Mouse (Mus musculus) urinary bladder, adult 2 months (tissue): Measurements from ENCODE around the gene Olfr1218. TPM values are rescaled to one million over a fixed set of nuclear protein-coding genes. Genes with fewer than 3 reads are reported as not detected.
"Not testable (repeated sequence)": the region's sequence is repeated elsewhere in the genome, so short reads cannot be mapped to it uniquely, and the experiment has no call there.

Source experiments
- DNase-seq: peaks from one replicate; pipeline ENCODE4 v3.0.0; 2022; ENCODE audit warnings: low spot score
- polyA plus RNA-seq: library from polyadenylated mRNA; depleted of rRNA; stranded (reverse); fragments of >200 nt; gene quantifications from 2 replicates; pipeline ENCODE4 v1.2.3, GENCODE M21; 2012; rRNA removed

The Olfr1218 gene
- not detected in 2 replicates for polyA plus RNA-seq

DNA sequence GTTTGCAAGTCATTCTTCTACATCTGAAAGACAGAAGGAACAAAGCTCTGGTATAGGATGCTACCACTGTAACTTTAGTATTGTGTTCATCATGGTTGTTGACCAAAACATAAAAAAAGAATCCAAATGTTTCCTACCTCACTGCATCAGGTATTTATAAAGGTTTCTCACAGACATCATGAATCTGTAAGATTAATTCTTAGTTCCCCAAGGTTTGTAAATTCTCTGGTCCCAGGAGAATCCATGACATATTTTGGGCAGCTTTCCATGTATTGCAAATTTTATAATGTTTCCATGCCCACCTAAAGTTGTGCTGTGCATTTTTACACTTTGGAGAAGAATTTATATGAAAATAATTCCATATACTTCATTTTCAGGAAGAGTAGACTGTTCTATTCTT, at the start of gene Olfr1218:
Olfr1218 (minus strand) TSS at position 101 of the 400 bp plus-strand sequence.
- DNase-seq = no peak

DNA sequence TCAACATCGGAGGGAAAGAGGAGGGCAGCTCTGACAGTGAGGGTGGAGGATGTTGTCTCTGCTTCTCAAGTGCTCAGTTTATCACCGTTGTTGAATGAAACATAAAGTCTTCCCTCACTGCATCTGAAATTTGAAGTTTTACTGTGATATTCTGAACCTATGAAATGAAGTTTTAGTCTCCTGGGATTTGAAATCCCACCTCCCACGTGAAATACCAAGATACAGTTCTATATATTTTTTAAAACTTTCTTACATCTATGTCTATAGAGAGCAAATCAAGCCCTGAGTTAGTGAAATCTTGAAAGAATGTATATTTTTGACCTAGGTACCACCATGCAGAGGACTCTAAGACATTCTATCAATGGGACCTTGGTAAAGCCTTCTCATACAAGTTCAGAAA, 45.7 kb upstream of the Olfr1218 start, which contains the start of gene Olfr1220:
Olfr1220 (minus strand) TSS at position 101 of the 400 bp plus-strand sequence.
- no peak for DNase-seq

DNA sequence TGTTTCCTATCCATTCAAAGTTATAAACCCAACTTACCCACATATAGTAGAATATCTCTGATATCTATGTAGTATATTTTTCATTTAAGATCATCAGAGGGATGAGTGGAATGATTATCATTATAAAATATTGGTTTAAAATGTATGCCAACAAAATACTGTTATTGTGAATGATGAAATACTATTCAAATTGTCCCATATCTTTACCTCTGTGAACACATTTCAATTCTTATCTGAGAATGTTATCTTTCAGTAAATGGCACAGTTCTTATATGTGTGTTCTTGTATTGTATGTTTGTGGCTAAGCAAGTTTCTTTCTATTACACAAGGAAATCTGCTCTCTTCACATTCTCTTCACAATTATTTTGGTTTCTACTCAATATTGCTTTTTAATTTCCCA, 44.7 kb upstream of the Olfr1218 start:
- DNase-seq = no peak

DNA sequence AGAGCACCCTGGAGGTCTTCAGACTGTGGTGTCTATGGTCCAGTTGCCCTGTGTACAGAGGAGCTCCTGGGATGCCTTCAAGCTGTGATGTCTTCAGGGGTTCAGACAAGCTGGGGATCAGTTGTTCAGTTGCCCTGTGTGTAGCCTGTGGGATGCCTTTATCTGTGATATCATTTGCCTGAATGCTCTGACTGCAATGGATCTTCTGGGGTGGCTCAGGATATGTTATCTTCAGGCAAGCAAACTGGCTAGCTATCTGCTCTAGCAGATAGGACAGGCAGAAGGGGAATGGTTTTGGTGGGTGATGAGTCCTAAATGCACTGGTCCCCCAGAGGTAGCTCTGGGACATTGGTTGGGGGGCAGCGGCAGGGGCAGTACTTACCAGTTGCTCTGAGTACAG, 32.9 kb upstream of the Olfr1218 start:
- no peak for DNase-seq

DNA sequence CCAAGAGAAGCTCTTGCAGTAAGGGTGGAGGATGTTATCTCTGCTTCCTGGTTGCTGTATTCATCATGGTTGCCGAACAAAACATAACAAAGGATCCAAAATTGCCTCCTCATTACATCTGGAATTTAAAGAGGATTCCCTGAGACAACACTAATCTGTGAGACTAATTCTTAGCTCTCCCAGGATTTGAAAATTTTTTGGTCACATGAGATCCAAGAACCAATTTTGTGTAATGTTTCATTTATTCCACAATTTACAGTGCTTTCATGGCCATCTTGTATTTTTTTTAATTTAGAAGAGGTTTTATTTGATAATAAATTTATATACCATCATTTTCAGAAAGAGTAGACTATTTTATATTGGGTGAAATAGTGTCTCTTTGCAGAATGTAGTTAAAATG, 22.4 kb upstream of the Olfr1218 start, which contains the start of gene Olfr1219:
Olfr1219 (minus strand) TSS at position 101 of the 400 bp plus-strand sequence.
- no peak for DNase-seq

DNA sequence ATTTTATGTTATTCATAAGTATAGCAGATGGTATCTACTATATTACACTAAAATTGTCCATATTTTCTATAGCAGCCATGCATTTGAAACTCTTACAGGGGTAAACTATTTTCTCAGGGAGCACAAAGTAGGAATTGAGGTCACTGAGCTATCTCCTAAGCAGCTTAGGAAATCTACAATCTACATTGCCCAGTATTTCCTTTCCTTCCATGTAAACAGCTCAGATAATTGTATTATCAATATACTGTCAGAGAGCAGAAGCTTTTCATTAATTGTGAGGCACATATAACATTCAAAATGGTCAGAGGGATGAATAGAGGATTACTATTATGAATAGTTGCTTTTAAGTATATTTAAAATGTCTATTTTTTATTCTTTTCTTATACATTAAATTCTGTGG, 20.5 kb upstream of the Olfr1218 start:
- DNase-seq = no peak

DNA sequence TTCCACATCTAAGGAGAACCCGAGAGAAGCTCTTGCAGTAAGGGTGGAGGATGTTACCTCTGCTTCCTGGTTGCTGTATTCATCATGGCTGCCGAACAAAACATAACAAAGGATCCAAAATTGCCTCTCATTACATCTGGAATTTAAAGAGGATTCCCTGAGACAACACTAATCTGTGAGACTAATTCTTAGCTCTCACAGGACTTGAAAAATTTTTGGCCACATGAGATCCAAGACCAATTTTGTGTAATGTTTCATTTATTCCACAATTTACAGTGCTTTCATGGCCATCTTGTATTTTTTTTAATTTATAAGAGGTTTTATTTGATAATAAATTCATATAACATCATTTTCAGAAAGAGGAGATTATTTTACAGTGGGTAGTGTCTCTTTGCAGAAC, 29.0 kb downstream of the Olfr1218 start, which contains the start of gene Olfr1217:
Olfr1217 (minus strand) TSS at position 101 of the 400 bp plus-strand sequence.
- DNase-seq = no peak

DNA sequence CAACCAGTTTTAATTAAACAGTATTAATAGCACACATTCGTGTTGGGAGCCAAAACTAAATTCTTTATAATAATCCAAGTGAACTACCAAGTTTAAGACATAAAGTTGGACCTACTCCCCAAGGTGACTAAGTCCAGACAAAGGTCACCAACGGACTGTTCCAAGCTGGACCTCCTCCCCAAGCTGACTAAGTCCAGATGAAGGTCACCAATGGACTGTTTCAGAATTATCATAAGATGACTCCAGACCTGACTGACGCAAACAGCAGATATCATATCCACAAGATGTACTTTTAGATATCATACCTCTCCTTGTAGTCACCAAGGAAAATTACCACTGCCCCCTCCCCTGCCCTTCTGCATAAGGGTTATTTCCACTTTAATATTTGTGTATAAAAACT, 39.6 kb downstream of the Olfr1218 start:
- DNase-seq = not testable (repeated sequence)

DNA sequence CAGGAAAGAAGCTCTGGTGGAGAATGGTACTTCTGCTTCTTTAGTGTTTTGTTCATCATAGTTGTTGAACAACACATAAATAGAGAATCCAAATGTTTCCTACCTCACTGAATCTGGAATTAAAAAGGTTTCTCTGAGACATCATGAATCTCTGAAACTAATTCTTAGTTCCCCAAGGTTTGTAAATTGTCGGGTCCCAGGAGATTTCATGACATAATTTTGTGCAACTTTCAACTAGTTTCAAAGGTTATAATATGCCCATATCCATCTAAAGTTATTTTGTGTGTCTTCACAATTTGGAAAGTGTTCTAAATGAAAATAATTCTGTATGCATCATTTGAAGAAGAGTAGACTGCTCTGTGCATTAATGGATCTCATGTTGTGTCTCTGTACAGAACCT, 42.7 kb downstream of the Olfr1218 start, which contains the start of gene Olfr1216:
Olfr1216 (minus strand) TSS at position 101 of the 400 bp plus-strand sequence.
- no peak for DNase-seq

DNA sequence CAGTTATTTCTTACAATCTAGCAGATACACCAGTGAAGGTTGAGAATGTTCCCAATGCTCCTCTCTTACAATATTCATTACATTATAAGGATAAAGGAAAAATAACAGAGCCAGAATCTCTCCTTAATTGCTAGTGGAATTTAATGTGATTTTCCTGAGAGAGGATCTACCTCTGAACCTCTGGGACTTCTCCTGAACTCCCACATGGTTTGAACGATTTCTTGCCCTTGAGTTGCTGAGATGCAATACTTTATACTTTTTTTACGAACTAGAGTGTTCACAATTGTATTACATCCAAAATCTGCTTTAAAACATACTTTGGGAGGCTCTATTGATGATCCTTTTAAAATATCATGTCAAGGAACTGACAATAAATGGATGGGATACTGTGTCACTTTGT, 54.1 kb downstream of the Olfr1218 start, which contains the start of gene Olfr1215:
Olfr1215 (minus strand) TSS at position 101 of the 400 bp plus-strand sequence.
- DNase-seq = no peak

Other genes with a start within 250 kb of the Olfr1218 start
- gene Olfr1202, start 246.7 kb downstream of the Olfr1218 start, polyA plus RNA-seq = not detected in 2 replicates
- not detected in 2 replicates for gene Olfr1205, start 231.4 kb downstream of the Olfr1218 start, polyA plus RNA-seq
- gene Olfr1204, start 211.9 kb downstream of the Olfr1218 start, polyA plus RNA-seq = not detected in 2 replicates
- gene Olfr1206, start 198.0 kb downstream of the Olfr1218 start, polyA plus RNA-seq = not detected in 2 replicates
- not detected in 2 replicates for gene Olfr1208, start 158.9 kb downstream of the Olfr1218 start, polyA plus RNA-seq
- gene Olfr1209, start 146.0 kb downstream of the Olfr1218 start, polyA plus RNA-seq = not detected in 2 replicates
- not detected in 2 replicates for gene Olfr1211, start 123.1 kb downstream of the Olfr1218 start, polyA plus RNA-seq
- not detected in 2 replicates for gene Olfr1212, start 107.2 kb downstream of the Olfr1218 start, polyA plus RNA-seq
- gene Gm13762, start 80.9 kb downstream of the Olfr1218 start, polyA plus RNA-seq = not detected in 2 replicates
- gene Olfr1214, start 68.5 kb downstream of the Olfr1218 start, polyA plus RNA-seq = not detected in 2 replicates
- not detected in 2 replicates for gene Olfr1215, start 54.2 kb downstream of the Olfr1218 start, polyA plus RNA-seq
- gene Olfr1216, start 42.8 kb downstream of the Olfr1218 start, polyA plus RNA-seq = not detected in 2 replicates
- not detected in 2 replicates for gene Olfr1217, start 29.1 kb downstream of the Olfr1218 start, polyA plus RNA-seq
- not detected in 2 replicates for gene Olfr1219, start 22.3 kb upstream of the Olfr1218 start, polyA plus RNA-seq
- not detected in 2 replicates for gene Olfr1220, start 45.6 kb upstream of the Olfr1218 start, polyA plus RNA-seq
- gene Olfr1221, start 56.1 kb upstream of the Olfr1218 start, polyA plus RNA-seq = not detected in 2 replicates
- gene Olfr1222, start 71.9 kb upstream of the Olfr1218 start, polyA plus RNA-seq = not detected in 2 replicates
- not detected in 2 replicates for gene Olfr1223, start 90.4 kb upstream of the Olfr1218 start, polyA plus RNA-seq
- gene Olfr1224-ps1, start 102.9 kb upstream of the Olfr1218 start, polyA plus RNA-seq = not detected in 2 replicates
- gene Olfr1225, start 113.5 kb upstream of the Olfr1218 start, polyA plus RNA-seq = not detected in 2 replicates
- gene Olfr1226, start 138.9 kb upstream of the Olfr1218 start, polyA plus RNA-seq = not detected in 2 replicates
- not detected in 2 replicates for gene Olfr1228, start 192.9 kb upstream of the Olfr1218 start, polyA plus RNA-seq
- not detected in 2 replicates for gene Olfr1229, start 226.8 kb upstream of the Olfr1218 start, polyA plus RNA-seq
- gene Olfr1230, start 236.1 kb upstream of the Olfr1218 start, polyA plus RNA-seq = not detected in 2 replicates
- not detected in 2 replicates for gene Olfr1231, start 245.9 kb upstream of the Olfr1218 start, polyA plus RNA-seq